Mouse (Mus musculus) mature B cell (primary cell): ENCODE measurements around the gene Nfkbib.

Experiments used
- in situ Hi-C: fragments of 300-500 bp; cut with MboI; formaldehyde crosslinking; loops from 2 replicates; pipeline ENCODE4 v1.14.3; 2019

The Nfkbib gene

GRCm38 (mm10) chr7:28766910-28767309 lies 402 bp downstream of the Nfkbib start:
- in situ Hi-C loops: no loop called here

- in situ Hi-C loops: no loop called here
Measured at GRCm38 (mm10) chr7:28766173-28766879, 986 bp downstream of the Nfkbib start, which contains the start of gene Sirt2. Sirt2 (plus strand) TSS chr7:28766735.

DNA sequence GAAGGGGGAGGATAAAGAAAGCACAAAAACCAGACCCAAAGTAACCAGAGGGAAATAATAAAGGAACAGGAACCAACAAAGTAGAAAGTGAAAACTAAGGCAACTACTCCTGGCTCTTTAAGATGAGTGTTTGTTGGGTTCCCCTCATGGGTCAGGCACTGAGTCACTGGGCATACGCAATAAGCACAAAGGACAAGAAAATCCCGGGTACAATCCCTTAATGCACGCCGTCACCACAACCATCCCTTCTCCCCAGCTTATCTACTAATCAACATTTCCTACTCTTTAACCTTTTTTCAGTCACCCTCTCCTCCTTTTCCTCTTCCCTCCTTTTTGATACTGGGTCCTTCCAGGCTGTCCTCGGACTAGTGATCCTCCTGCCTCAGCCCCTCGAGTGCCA lies 2.1 kb downstream of the Nfkbib start:
- in situ Hi-C loops: no loop called here

DNA sequence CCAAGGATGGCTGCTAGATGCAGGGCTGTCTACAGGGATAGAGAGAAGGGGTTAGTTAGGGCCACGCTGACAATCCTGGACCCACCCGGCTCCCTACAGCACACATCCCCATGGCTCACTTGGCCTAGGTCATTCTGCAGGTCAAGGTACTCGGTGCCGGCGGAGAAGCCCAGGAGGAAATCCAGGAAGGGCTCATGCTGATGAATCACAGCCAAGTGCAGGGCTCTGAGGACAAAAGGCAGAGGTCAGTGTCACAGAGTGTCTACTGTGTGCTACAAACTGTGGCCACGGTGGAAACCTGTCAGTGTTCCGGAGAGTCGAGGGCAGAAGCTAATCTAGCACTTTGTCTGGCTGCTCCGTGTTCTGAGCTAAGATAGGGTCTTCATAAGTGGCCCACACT lies 5.4 kb downstream of the Nfkbib start:
- in situ Hi-C loops: no loop called here

GRCm38 (mm10) chr7:28758623-28759022 lies 8.7 kb downstream of the Nfkbib start:
- in situ Hi-C loops: no loop called here

DNA sequence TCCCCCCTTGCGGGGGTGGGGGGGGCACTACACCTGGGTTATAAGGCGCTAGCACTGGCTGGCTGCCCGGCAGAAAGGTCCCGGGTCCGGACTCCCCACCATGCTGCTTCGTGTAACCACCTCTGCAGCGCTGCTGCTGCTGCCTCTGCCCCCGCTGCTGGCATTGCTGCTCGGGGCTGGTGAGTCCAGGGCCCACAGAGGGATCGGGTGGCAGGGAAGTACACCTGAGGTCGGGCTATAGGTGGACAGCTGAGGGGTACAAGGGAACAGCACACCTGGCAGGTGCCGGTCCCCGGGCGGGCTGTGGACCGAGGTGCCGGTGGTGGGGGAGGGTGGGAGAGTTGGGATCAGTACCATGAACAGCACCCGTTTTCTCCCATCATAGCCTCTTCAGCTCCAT lies 11.2 kb downstream of the Nfkbib start, which contains the start of gene Ccer2:
Ccer2 (plus strand) TSS at position 96 of the 400 bp plus-strand sequence.
- in situ Hi-C loops: no loop called here

- in situ Hi-C loops: no loop called here
Measured at GRCm38 (mm10) chr7:28749935-28750334, 17.4 kb downstream of the Nfkbib start.

DNA sequence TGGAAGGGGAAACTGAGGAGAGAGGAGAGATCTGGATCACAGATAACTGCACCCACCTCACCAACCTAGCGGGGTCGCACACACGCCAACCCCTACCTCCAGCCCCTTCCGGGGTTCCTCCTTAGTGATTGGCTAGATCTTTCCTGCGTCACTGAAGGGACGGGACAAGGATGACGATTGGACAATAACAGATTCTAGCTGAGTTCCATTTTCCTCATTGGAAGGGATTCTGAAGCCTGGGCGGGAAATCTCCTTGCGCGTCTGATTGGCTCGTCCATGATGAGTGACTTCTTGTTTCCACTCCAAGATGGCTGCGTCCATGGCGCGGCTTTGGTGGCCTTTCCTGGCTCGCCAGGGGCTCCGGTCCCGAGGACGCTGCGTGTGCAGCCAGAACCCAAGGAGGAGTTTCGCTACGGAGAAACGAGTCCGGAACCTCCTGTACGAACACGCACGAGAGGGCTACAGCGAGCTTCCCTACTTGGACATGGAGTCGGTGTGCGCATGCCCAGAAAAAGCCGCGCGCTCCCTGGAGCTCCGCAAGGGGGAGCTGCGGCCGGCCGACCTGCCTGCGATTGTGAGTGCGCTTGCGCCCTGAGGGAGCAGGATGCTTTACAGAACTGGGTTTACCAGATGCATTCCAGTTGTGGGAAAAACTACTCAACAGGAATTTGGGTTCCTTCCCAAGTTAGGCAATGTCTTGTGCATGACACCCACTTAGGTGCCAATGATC lies 25.4 kb downstream of the Nfkbib start, which contains the start of the genes Mrps12 and Sars2:
Mrps12 (minus strand) TSS at position 112 of the 730 bp plus-strand sequence.
Sars2 (plus strand) TSS at position 284 of the 730 bp plus-strand sequence.
- in situ Hi-C loops: no loop called here

GRCm38 (mm10) chr7:28741368-28741708 lies 26.0 kb downstream of the Nfkbib start:
- in situ Hi-C loops: no loop called here

DNA sequence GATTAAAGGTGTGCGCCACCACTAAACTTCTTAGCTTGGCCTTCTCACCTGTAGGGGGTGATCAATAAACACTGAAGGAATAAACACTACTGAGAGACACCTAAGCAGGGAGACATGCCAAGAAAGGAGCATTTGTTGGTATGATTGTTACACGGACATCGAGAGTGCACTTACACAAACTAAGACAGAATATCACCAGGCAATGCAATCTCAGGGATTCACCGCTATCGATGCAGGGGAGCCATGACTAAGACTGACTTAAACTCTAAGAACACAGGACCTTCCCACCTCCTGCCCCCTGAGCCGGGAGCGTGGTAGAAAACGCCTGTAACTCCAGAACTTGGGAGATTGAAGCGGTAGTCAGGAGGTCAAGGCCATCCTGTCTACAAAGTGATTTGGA lies 26.4 kb downstream of the Nfkbib start:
- in situ Hi-C loops: no loop called here

DNA sequence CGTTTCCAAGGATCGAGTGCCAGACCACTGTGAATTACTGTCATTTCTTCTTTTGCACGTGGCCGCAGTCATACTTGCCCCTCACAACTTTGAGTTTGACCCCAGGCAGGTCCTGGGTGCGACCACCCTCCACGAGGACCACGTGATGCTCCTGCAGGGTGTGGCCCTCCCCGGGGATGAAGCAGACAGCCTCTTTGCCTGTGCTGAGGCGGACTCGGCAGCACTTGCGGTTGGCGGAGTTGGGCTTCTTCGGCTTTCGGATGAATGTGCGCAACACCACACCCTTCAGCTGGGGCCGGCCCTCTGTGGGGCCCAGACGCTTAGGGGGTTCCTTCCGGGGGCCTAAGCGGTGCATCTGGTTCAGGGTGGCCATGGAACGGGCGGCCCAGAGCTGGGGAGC lies 27.5 kb downstream of the Nfkbib start:
- in situ Hi-C loops: no loop called here

GRCm38 (mm10) chr7:28735701-28736100 lies 31.6 kb downstream of the Nfkbib start:
- in situ Hi-C loops: no loop called here

DNA sequence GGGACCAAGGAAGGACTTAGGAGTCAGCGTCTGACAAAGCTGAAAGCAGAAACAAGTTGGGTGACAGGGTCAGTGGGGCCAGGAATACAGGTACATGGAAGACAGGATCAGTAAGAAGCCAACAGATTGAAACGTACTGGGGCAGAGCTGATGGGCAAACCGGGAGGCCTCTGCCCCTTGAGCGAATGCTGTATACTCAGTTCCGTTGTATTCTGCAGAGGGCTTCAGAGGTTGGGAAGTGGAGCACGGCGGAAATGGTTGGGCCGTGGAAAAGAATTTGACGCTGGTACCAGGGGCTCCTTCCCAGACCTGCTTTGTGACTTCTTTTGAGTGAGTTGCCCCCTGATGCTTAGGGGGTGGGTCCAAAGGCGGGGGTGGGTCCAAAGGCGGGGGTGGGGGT lies 34.1 kb downstream of the Nfkbib start:
- in situ Hi-C loops: no loop called here

GRCm38 (mm10) chr7:28732341-28733142 lies 34.8 kb downstream of the Nfkbib start:
- in situ Hi-C loops: no loop called here

- in situ Hi-C loops: no loop called here
Measured at GRCm38 (mm10) chr7:28727649-28728340, 39.5 kb downstream of the Nfkbib start.

DNA sequence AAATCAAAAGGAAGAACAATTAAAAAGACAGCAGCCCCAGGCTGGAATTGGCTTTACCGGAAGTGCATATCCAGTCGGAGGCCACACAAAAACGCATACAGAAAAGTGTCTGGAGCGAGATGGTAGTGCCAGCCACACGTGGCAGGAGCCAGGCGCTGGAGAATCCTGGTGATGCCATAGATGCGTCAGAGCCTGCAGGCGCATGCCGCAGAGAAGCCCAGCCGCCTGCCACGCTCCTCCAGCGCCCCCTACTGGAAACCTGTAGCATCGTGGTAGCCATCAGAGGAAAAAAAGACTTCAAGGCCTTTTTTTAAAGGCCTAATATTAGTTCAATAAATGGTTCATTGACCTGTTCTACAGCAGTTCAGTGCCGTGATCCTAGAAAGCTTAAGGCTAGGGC lies 40.7 kb downstream of the Nfkbib start:
- in situ Hi-C loops: no loop called here

- in situ Hi-C loops: no loop called here
Measured at GRCm38 (mm10) chr7:28724613-28725012, 42.7 kb downstream of the Nfkbib start.

- in situ Hi-C loops: no loop called here
Measured at GRCm38 (mm10) chr7:28722079-28722478, 45.2 kb downstream of the Nfkbib start.

DNA sequence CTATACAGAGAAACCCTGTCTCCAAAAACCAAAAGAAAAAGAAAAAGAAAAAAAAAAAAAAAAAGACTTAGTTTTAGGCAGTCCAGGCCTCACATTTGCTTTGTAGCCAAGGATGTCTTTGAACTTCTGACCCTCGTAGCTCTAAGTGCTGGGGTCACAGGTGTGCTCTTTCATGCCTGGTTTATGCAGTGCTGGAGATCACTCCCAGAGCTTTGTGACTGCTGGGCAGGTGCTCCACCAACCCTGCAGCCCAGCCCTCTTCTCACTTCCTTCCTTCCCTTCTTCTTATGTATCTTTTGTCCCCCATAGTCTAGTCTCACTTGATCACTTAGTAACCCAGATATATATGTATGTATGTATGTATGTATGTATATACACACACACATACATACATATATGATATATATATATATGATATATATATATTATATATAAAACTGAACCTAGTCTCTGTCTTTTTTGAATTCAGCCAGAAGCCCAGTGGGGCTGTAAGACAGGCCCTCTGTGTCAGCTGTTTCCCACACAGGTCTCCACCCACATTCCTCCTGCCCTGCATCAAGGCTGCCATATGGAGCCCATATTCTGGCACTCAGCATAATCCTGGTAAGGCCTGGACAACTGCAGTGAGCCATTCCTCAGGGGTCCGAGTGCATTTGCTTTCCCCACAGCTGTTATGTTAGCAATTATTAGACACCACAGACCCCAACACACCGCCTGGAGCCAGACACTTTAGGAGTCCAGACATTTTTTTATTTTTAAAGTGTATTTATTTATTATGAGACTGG lies 46.4 kb downstream of the Nfkbib start:
- in situ Hi-C loops: no loop called here

DNA sequence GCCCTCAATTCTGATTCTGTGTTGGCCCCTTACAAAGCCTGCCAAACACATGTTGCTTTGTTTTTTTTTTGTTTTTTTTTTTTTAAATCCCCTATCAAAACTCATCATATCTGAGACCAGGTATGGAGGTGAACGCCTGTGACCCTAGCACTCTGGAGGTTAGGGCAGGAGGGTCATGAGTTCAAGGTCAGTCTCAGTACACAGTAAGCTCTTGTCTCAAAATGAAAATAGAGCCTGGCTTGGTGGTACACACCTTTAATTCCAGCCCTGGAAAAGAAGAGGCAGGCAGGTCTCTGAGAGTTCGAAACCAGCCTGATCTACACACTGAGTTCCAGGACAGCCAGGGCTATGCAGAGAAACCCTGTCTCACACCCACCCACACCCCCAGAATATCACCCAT lies 47.7 kb downstream of the Nfkbib start:
- in situ Hi-C loops: no loop called here

GRCm38 (mm10) chr7:28719159-28719558 lies 48.2 kb downstream of the Nfkbib start:
- in situ Hi-C loops: no loop called here
